Mouse (Mus musculus) embryonic fibroblast, embryonic 13.5 days (primary cell): ENCODE data around the gene Itga9. TPM values are rescaled to one million over a fixed set of nuclear protein-coding genes. Genes with fewer than 3 reads are reported as not detected.

ENCODE experiments used
- H3K27ac ChIP-seq: 2 replicates; pipeline ENCODE4 v1.5.1; 2012; ENCODE audit warnings: low read length, control low read depth, inconsistent platforms; ENCODE audit not compliant: insufficient read depth
- H3K4me1 ChIP-seq: 2 replicates; pipeline ENCODE4 v1.6.1; 2011; ENCODE audit warnings: low read length; ENCODE audit not compliant: control insufficient read depth, insufficient read depth
- H3K4me3 ChIP-seq: 2 replicates; pipeline ENCODE4 v1.5.1; 2011; ENCODE audit warnings: mild to moderate bottlenecking, control low read depth, low read length; ENCODE audit not compliant: insufficient read depth
- CTCF ChIP-seq: IDR thresholded peaks from 2 replicates; pipeline ENCODE4 v1.5.1; 2011; ENCODE audit warnings: mild to moderate bottlenecking, control low read depth, low read length, moderate library complexity, borderline replicate concordance; ENCODE audit not compliant: insufficient read depth
- POLR2A ChIP-seq: IDR thresholded peaks from 2 replicates; pipeline ENCODE4 v1.6.1; 2011; ENCODE audit warnings: low read depth, mild to moderate bottlenecking, control low read depth, low read length, moderate library complexity
- polyA plus RNA-seq: library from polyadenylated mRNA; stranded (reverse); fragments of >200 nt; gene quantifications from 2 replicates; pipeline ENCODE4 v1.2.4, GENCODE M21; 2011; ENCODE audit warnings: low read depth; ENCODE audit not compliant: missing spikeins, insufficient read length

Itga9 gene
- polyA plus RNA-seq, 1 experiment = 22.9 TPM

DNA sequence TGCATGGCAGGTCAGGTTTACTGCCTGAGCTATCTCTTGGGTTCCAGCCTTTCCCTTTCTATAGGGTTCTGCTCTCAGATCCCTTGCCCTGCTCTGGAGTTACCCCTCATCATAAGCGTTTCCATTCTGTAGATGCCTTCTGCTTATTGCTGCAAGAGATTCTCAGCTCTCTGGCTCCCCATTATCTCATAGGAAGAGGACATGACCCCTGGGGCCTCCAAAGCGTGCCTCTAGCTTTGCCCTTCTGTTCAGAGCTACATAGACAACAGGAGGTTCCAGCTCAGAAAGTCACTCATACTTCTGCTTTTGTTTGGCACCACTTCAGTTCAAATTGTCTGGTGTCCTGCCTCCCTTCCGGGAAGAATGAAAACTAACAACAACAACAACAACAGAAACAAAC lies 59.6 kb downstream of the Itga9 start:
- TF ChIP-seq POLR2A (no peak), CTCF (no peak)
- no peaks in the 10 kb centered on the region for H3K4me1 ChIP-seq
- no peak overlapping the region for H3K4me3 ChIP-seq
- H3K27ac ChIP-seq = no peak overlapping the region

DNA sequence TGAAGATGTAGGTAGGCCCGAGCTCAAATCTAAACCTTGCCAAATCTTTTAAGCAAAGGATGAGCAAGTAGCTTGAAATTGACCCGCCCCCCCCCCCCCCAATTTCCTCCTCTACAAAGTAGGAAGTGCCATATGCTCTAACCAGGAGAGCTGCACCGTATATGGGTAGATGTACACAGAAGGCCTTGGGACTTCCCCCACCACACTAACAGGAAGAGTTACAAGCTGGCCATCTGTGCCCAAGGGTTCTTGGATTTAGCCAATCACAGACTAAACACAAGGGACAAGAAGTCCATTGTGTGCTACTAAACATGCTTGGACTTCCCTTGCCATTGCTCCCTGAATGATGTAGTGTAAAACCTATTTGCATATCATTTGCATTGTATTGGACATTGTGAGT lies 63.2 kb downstream of the Itga9 start:
- Histone ChIP-seq H3K4me3 (no peak overlapping the region), H3K4me1 (no peaks in the 10 kb centered on the region), H3K27ac (no peak overlapping the region)
- TF ChIP-seq CTCF (no peak), POLR2A (no peak)

DNA sequence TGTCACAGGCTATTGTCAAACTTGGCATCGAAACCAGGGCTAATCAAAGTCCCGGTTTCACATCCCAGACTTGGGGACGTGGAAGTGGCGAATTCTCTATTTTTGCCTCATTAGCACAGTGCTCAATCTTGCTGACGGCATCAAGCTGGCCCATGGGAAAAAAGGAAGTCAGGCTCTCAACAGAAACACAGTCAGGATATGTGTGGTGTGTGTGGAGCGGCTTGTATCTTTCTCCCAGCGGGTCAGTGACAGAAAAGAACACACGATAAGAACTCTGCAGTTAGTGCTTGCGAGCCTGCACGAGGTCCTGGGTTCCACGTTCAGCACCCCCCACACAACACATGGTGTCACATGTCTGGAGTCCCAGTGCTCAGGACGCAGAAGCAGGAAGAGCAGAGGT lies 67.8 kb downstream of the Itga9 start:
- no peak overlapping the region for H3K27ac ChIP-seq
- no peak overlapping the region for H3K4me3 ChIP-seq
- H3K4me1 ChIP-seq = no peaks in the 10 kb centered on the region
- TF ChIP-seq CTCF = no peak
- no peak for TF ChIP-seq POLR2A

DNA sequence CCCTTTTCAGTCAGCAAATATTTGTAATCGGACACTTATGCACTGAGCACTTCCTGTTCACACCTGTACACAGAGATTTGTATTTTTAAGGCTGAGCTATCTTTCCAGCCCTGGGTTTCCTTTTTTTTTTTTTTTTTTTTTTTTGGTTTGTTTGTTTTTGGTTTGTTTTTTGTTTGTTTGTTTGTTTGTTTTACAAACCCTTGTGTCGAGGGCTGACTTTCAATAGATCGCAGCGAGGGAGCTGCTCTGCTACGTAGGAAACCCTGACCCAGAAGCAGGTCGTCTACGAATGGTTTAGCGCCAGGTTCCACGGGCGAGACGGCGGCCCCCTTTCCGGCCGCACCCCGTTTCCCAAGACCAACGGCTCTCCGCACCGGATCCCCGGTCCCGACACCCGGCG lies 68.3 kb downstream of the Itga9 start:
- H3K4me3 ChIP-seq = no peak overlapping the region
- H3K4me1 ChIP-seq = no peaks in the 10 kb centered on the region
- TF ChIP-seq CTCF (no peak), POLR2A (no peak)
- no peak overlapping the region for H3K27ac ChIP-seq

DNA sequence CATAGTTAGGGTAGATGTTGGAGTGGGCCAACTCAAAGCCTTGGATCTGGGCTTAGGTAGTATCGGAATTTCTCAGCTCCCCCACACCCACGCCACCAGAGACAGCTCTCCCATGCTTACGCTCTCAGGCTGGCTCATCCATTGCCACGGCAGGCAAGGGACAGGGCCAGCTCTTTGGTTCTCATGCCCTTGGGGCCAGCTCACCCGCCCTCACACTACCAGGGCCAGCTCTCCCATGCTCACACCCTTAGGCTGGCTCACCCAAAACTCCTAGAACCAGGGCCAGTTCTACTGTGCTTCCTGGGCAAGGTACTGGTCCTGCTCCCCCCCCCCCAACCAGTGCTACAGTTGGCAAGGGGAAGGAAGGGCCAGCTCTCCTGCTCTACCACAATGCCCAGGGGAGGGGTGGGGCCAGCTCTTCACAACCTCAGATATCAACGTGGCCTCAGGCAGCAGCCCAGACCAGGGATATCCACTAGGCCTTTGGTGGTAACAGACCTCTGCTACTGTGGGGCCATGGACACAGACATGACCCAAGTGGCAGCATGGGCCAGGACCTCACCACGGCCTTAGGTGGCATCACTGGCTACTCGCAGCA lies 69.2 kb downstream of the Itga9 start:
- Histone ChIP-seq H3K4me1 (no peaks in the 10 kb centered on the region), H3K4me3 (no peak overlapping the region), H3K27ac (no peak overlapping the region)
- TF ChIP-seq CTCF = no peak
- TF ChIP-seq POLR2A = no peak

DNA sequence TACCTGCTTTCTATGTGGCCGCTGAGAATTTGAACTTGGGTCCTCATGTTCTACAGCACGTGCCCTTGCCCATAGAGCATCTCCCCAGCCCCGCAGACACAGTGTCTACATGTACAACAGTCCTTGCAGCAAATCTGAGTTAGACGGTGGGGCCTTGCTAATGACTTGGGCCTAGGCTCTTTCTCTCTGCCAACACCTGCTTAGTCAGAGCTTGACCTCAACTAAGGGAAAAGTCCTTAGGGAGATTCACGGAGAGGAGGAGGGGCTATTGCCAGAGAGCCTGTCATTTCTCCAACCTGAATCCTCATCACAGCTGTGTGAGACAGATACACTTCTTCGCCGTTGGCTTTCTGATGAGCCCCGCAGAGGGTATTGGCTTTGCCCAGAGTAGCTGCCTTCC lies 70.2 kb downstream of the Itga9 start:
- H3K4me3 ChIP-seq = no peak overlapping the region
- H3K27ac ChIP-seq = no peak overlapping the region
- TF ChIP-seq CTCF = no peak
- no peak for TF ChIP-seq POLR2A
- no peaks in the 10 kb centered on the region for H3K4me1 ChIP-seq

DNA sequence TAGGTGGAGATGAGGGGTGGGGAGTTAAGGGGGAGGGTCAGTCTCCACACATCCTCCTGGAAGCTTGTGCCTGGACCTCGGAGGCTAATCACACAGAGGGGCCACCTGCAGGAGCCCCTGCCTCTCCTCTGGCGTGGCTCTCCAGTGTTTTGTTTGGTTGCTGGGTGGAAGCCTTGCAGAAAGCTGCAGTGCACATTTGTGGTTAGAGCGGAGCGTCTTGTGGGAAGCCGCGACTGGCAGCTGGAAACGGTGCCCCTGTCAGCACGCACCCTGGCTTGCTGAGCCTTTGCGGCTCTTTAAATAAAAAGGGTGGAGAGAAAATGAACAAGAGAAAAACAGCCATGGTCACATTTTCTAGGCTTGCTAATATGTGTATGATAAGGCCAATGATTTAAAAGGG lies 70.9 kb downstream of the Itga9 start:
- Histone ChIP-seq H3K4me1 (no peaks in the 10 kb centered on the region), H3K4me3 (no peak overlapping the region), H3K27ac (no peak overlapping the region)
- TF ChIP-seq POLR2A (no peak), CTCF (no peak)

DNA sequence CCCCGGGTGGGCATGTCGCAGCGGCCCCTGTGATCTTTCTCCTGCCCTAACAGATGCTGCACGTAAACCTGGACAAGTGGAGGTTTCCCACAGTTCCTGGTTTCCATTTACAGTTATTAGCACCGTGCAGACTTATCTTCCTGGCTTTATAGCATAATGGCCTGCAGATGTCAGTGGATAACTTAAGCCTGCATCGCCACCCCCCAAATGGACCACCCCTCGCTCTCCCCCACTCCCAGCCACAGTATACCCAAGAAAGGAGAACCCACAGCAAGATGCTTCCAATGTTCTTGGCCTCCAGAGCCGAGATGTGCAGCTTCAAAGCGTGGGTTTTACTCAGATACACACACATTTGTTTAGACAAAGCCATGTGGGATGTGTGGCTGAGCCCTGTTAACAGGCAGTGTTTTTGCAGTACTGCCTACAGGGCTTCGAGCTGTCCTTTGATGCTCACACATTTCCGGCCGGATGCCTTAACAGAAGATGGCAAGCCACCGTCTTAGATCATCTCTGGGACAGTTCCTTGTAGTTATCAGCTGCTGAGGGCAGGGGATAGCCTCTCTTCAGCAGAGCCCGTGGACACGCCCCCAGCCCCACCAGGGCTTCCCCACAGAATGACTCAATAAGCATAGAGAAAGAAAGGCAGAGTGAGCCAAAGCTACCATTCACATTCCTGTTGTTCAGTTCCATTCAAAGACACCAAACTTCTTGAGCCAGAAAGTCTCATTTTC lies 71.7 kb downstream of the Itga9 start:
- TF ChIP-seq CTCF (no peak), POLR2A (no peak)
- no peaks in the 10 kb centered on the region for H3K4me1 ChIP-seq

DNA sequence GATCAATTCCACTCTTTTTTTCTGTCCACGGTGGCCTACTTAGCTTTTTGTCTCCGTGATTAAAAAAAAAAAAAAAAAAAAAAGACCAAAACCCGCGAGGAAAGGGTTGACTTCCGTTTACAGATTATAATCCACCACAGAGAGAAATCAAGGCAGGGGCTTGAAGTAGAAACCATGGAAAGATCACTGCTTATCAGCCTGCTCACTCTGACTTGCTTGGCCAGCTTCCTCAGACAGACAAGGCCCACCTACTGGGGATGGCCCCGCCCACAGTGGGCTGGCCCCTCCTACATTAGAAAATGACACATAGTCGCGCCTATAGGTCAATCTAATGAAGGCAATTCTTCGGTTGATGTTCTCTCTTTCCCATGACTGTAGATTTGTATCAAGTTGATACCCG lies 72.3 kb downstream of the Itga9 start:
- no peak for TF ChIP-seq CTCF
- no peak for TF ChIP-seq POLR2A
- no peaks in the 10 kb centered on the region for H3K4me1 ChIP-seq
- no peak overlapping the region for H3K27ac ChIP-seq
- no peak overlapping the region for H3K4me3 ChIP-seq

More for the DNA sequence above, 71.7 kb downstream of the Itga9 start:
- no peak overlapping the region for H3K27ac ChIP-seq
- no peak overlapping the region for H3K4me3 ChIP-seq

DNA sequence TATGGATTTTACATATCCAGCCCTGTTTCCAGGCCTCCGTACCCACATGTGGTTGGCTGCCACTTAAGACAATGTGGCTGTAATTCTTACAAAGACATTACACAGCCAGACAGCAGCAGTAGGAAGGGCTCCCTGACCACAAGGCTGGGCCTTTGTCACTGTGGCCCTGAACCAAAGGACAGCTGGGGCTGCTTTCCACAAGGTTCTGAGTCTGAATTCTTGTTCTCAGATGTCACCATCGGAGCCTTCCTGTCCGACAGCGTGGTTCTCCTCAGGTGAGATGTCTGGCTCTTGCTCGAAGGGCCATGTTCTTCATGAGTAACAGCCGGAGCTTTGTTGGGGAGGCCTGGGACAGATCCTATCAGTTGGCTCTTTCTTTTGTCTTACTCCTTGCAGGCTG lies 75.0 kb downstream of the Itga9 start:
- no peaks in the 10 kb centered on the region for H3K4me1 ChIP-seq

More for the DNA sequence above, 75.0 kb downstream of the Itga9 start:
- no peak for TF ChIP-seq POLR2A
- no peak overlapping the region for H3K4me3 ChIP-seq
- H3K27ac ChIP-seq = no peak overlapping the region
